Mouse (Mus musculus): ENCODE results near the gene Plekhm3. TPM values are rescaled to one million over a fixed set of nuclear protein-coding genes. Genes with fewer than 3 reads are reported as not detected.
A peak's percentile ranks its signal among the peaks of the same experiment; 100 is the strongest.
"Not testable (repeated sequence)": the region's sequence is repeated elsewhere in the genome, so short reads cannot be mapped to it uniquely, and the experiment has no call there.

The Plekhm3 gene
- polyA plus RNA-seq, 1 experiment = 4.5 TPM

- no peaks in the 10 kb centered on the region for H3K4me1 ChIP-seq (ENCODE audit: control insufficient read depth, insufficient read depth, low read length)
- no peak overlapping the region for H3K27ac ChIP-seq (ENCODE audit: control insufficient read depth, insufficient read depth, low read depth, low read length, poor library complexity)
- 67% methylated on average over 5 of the region's 5 CpGs for WGBS
- H3K4me3 ChIP-seq (replicated peaks; ENCODE audit: control insufficient read depth, low read depth, low read length) = no peak overlapping the region
- TF ChIP-seq CTCF (IDR thresholded peaks at IDR 0.05; ENCODE audit: control insufficient read depth, insufficient read depth, low read length) (no peak), POLR2A (IDR thresholded peaks at IDR 0.05; ENCODE audit: borderline replicate concordance, control insufficient read depth, low read depth, low read length) (no peak)
Observed at GRCm38 (mm10) chr1:64970685-64971084, 14.1 kb upstream of the Plekhm3 start.

- Histone ChIP-seq H3K4me3 (replicated peaks; ENCODE audit: control insufficient read depth, low read depth, low read length) (peak overlapping the region; percentile 62), H3K4me1 (ENCODE audit: control insufficient read depth, insufficient read depth, low read length) (no peaks in the 10 kb centered on the region), H3K27ac (ENCODE audit: control insufficient read depth, insufficient read depth, low read depth, low read length, poor library complexity) (no peak overlapping the region)
- WGBS = 40% methylated on average over 8 of the region's 8 CpGs
- no peak for TF ChIP-seq POLR2A (IDR thresholded peaks at IDR 0.05; ENCODE audit: borderline replicate concordance, control insufficient read depth, low read depth, low read length)
- no peak for TF ChIP-seq CTCF (IDR thresholded peaks at IDR 0.05; ENCODE audit: control insufficient read depth, insufficient read depth, low read length)
Observed at GRCm38 (mm10) chr1:64957021-64957489, 431 bp upstream of the Plekhm3 start.

- H3K27ac ChIP-seq (ENCODE audit: control insufficient read depth, insufficient read depth, low read depth, low read length, poor library complexity); H3K4me3 ChIP-seq (replicated peaks; ENCODE audit: control insufficient read depth, low read depth, low read length); H3K4me1 ChIP-seq (ENCODE audit: control insufficient read depth, insufficient read depth, low read length): not testable (repeated sequence)
- WGBS = 77% methylated on average over 7 of the region's 7 CpGs
Observed at GRCm38 (mm10) chr1:64954786-64955185, 1.8 kb downstream of the Plekhm3 start.

- no peaks in the 10 kb centered on the region; the same call in 1 of the 2 replicates for H3K4me1 ChIP-seq (ENCODE audit: control insufficient read depth, insufficient read depth, low read length)
- WGBS = 87% methylated on average over 3 of the region's 3 CpGs
- TF ChIP-seq CTCF (IDR thresholded peaks at IDR 0.05; ENCODE audit: control insufficient read depth, insufficient read depth, low read length) = no peak
- no peak for TF ChIP-seq POLR2A (IDR thresholded peaks at IDR 0.05; ENCODE audit: borderline replicate concordance, control insufficient read depth, low read depth, low read length)
- H3K4me3 ChIP-seq (replicated peaks; ENCODE audit: control insufficient read depth, low read depth, low read length) = no peak overlapping the region
- H3K27ac ChIP-seq (ENCODE audit: control insufficient read depth, insufficient read depth, low read depth, low read length, poor library complexity) = no peak overlapping the region
Observed at GRCm38 (mm10) chr1:64950271-64950670, 6.4 kb downstream of the Plekhm3 start.

- Histone ChIP-seq H3K4me1 (ENCODE audit: control insufficient read depth, insufficient read depth, low read length) (no peaks in the 10 kb centered on the region; the same call in 1 of the 2 replicates), H3K27ac (ENCODE audit: control insufficient read depth, insufficient read depth, low read depth, low read length, poor library complexity) (no peak overlapping the region), H3K4me3 (replicated peaks; ENCODE audit: control insufficient read depth, low read depth, low read length) (no peak overlapping the region)
- 4% methylated on average over 8 of the region's 8 CpGs for WGBS
- TF ChIP-seq CTCF (IDR thresholded peaks at IDR 0.05; ENCODE audit: control insufficient read depth, insufficient read depth, low read length) (no peak), POLR2A (IDR thresholded peaks at IDR 0.05; ENCODE audit: borderline replicate concordance, control insufficient read depth, low read depth, low read length) (no peak)
Observed at GRCm38 (mm10) chr1:64949377-64949776, 7.2 kb downstream of the Plekhm3 start.

GRCm38 (mm10) chr1:64946106-64946505 lies 10.5 kb downstream of the Plekhm3 start:
- Histone ChIP-seq H3K4me3 (replicated peaks; ENCODE audit: control insufficient read depth, low read depth, low read length) (no peak overlapping the region), H3K27ac (ENCODE audit: control insufficient read depth, insufficient read depth, low read depth, low read length, poor library complexity) (no peak overlapping the region), H3K4me1 (ENCODE audit: control insufficient read depth, insufficient read depth, low read length) (no peaks in the 10 kb centered on the region; the same call in 1 of the 2 replicates)
- TF ChIP-seq CTCF (IDR thresholded peaks at IDR 0.05; ENCODE audit: control insufficient read depth, insufficient read depth, low read length) = no peak
- TF ChIP-seq POLR2A (IDR thresholded peaks at IDR 0.05; ENCODE audit: borderline replicate concordance, control insufficient read depth, low read depth, low read length) = no peak
- WGBS = 61% methylated on average over 4 of the region's 4 CpGs

GRCm38 (mm10) chr1:64945214-64945785 lies 11.3 kb downstream of the Plekhm3 start:
- H3K4me1 ChIP-seq (ENCODE audit: control insufficient read depth, insufficient read depth, low read length) = no peaks in the 10 kb centered on the region; the same call in 1 of the 2 replicates
- H3K27ac ChIP-seq (ENCODE audit: control insufficient read depth, insufficient read depth, low read depth, low read length, poor library complexity) = no peak overlapping the region
- TF ChIP-seq POLR2A (IDR thresholded peaks at IDR 0.05; ENCODE audit: borderline replicate concordance, control insufficient read depth, low read depth, low read length) = no peak
- no peak for TF ChIP-seq CTCF (IDR thresholded peaks at IDR 0.05; ENCODE audit: control insufficient read depth, insufficient read depth, low read length)
- WGBS = 64% methylated on average over 9 of the region's 9 CpGs
- H3K4me3 ChIP-seq (replicated peaks; ENCODE audit: control insufficient read depth, low read depth, low read length) = no peak overlapping the region

- WGBS = 68% methylated on average over 2 of the region's 2 CpGs
- no peaks in the 10 kb centered on the region for H3K4me1 ChIP-seq (ENCODE audit: control insufficient read depth, insufficient read depth, low read length)
- no peak overlapping the region for H3K4me3 ChIP-seq (replicated peaks; ENCODE audit: control insufficient read depth, low read depth, low read length)
- no peak overlapping the region for H3K27ac ChIP-seq (ENCODE audit: control insufficient read depth, insufficient read depth, low read depth, low read length, poor library complexity)
- TF ChIP-seq CTCF (IDR thresholded peaks at IDR 0.05; ENCODE audit: control insufficient read depth, insufficient read depth, low read length) (no peak), POLR2A (IDR thresholded peaks at IDR 0.05; ENCODE audit: borderline replicate concordance, control insufficient read depth, low read depth, low read length) (no peak)
Observed at GRCm38 (mm10) chr1:64944746-64945145, 11.9 kb downstream of the Plekhm3 start.
